Mouse (Mus musculus) olfactory bulb, adult 2 months (tissue): Measurements from ENCODE around the gene Gdpd5.

Source experiments
- CTCF ChIP-seq: fragments of 200-500 bp; IDR thresholded peaks from 2 replicates; pipeline ENCODE4 v1.5.1; 2012; ENCODE audit warnings: low read depth, mild to moderate bottlenecking, low read length, moderate library complexity; ENCODE audit not compliant: insufficient read depth
- POLR2A ChIP-seq: fragments of 200-500 bp; IDR thresholded peaks from 2 replicates; pipeline ENCODE4 v1.6.1; 2012; ENCODE audit warnings: mild to moderate bottlenecking, low read depth, low read length, moderate library complexity; ENCODE audit not compliant: insufficient read depth

DNA sequence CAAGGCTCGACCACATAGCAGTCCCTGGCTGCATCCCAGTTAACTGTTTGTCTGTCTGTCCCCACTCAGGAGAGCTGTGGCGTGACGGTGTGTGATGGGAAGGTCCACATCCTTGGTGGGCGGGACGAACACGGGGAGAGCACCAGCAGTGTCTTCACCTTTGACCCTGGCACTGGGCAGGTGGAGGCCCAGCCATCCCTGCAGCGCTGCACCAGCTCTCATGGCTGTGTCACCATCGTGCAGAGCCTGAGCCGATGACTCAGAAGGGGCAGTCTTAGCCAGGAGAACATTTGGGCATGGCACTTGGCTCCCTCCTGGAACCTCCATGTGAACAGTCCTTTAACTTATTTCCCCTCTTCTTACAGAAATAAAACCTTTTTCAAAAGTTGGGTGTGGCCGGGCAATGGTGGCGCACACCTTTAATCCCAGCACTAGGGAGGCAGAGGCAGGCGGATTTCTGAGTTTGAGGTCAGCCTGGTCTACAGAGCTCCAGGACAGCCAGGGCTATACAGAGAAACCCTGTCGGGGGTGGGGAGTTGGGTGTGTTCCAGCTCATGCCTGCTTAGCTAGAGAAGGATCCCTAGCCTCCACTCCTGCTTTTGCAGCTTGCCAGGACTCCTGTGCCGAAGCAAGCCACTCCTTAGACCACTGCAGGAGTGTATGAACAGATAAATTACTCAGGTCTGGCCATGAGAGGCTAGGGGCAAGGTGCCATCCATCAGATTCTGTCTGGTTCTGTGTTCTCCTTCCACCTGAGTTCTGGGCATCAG, 92.6 kb downstream of the Gdpd5 start:
- no peak for TF ChIP-seq CTCF
- no peak for TF ChIP-seq POLR2A
